Mouse (Mus musculus): Measurements from ENCODE around the gene Colgalt1.
A peak's percentile ranks its signal among the peaks of the same experiment; 100 is the strongest.

Colgalt1 gene

DNA sequence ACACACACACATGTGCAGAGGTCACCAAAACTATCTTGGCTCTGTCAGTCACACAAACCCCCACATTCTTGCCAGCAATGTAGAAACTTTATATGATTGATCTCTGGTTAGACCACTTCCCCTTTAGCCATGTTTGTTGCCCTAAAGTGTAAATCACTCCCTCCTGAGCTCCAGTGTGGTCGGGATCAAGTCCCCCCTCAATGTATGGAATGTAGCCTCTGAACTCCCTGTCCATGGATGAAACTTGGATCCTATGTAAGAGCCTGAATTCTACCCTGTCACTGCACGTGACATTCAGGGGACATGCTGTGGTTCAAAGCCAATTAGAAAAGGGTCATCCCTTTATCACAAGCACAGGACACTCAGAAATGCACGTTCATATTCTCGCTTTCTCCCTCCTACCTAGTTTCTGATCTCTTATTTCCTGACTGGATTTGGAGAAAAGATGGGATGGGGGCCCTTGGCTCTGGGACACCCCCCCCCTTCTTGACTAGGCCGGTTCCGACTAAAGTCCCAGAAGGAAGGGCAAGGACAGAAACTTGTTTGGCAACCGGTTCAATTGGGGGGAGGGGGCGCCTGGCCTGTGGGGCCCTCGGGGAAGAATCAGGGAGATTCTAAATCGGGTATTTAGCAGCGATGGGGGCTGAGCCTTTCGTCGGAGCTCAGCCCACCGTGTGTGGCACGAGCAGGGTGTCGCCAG, 17.7 kb downstream of the Colgalt1 start:
- peak; percentile 34 for DNase-seq (ENCODE audit: low read depth)

DNA sequence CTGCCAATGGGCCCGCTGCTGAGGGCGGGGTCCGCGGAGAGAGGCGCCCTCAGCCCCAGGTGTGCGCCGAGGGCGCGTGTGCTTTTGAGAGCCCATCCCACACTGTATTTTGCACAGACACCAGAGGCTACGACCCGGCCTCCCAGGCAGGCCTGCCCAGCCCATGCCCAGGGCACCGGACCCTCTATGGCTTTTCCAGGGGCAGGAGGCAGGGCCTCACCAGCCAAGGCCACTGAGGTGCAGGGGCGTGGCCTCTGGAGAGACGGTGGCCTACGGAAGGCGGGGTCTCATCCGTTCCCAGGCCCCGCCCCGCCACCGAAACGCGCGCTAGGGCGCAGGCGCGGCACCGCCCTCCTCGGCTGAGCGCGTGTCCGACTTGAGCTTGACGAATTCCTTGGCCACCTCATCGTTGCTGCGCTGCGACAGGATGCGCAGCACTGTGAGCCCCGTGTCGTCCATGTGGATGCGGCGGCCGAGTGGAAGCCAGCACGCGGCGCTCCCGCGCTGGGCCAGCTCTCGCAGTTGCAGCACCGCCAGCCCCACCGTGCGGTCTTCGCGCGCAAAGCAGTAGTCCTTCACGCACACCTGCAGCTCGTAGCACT, 18.4 kb downstream of the Colgalt1 start:
- peak; percentile 96 for DNase-seq (ENCODE audit: low read depth)

DNA sequence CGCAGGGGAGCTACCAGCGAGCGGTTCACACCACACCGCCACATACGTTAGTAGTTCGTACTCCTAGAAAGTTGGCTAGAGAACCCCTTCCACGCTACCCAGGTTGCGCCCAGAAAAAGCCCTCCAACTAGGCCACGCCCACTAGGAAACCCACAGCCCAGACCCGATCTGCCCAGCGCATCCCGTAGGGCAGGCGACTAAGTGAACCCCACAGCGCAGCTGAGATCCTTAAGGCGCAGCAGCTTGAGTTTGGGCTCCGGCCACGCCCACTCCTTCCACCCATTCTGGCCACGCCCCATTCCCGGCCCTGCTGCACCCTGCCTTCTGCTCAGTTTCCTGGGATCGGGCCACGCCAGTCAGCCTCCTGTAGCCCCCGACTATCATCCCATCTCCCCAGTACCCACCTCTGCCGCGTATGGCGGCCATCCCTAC, 19.0 kb downstream of the Colgalt1 start:
- no peak for DNase-seq (ENCODE audit: low read depth)

DNA sequence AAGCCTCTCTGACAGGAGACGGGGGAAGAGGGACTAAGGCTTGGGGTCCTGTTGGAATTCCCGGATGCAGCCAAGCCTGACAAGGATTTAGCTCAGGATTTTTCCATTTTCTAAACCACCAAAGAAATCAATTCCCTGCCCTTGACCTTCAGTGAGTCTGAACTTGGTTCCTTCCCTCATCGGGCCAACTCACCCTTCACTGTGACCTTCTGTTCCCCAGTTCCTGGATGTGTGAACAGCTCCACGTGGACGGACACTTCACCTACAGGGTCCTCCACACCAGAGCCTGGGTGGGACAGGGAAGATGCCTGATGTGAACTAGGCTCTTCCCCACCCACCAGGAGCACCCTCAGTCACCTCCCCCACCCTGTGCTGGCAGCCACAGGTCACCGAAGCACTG, 20.0 kb downstream of the Colgalt1 start:
- peak; percentile 28 for DNase-seq (ENCODE audit: low read depth)

DNA sequence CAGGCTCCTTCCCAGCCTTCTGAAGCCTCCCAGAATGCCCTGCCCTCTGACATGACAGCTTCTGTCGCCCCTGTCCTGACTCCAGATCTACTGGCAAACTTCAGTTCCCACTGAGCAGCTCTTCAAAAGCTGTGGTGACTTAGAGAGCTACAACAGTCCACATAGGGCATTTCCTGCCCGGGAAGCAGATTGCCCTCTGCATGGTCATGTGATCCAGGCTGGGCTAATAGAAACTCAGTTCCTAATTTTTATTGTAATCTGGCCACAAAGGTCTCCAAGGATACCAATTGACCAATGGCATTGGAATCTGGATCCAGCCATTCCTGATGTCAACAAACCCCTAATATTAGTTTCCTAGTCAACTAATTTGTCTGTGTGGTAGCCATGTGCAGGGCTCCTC, 21.1 kb downstream of the Colgalt1 start:
- DNase-seq (ENCODE audit: low read depth) = peak; percentile 23

DNA sequence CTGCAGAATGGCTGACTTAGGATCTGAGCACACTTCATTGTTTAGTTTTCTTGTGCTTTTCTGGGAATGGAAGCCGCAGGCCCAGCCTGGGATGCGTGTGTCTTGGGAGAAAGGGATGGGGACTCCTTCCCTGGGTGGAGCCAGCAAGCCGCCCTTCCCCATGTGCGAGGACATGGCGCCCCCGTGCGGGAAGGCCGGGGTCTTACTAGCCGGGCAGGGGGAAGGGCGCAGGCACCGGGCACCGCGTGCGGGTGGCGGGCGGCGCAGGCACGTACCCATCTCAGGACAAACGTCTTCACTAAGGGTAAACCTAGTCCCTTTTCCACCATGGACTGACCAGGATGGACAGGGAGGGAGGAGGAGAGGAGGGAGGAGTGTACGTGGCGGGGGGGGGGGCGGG, 22.4 kb downstream of the Colgalt1 start:
- peak; percentile 76 for DNase-seq (ENCODE audit: low read depth)

DNA sequence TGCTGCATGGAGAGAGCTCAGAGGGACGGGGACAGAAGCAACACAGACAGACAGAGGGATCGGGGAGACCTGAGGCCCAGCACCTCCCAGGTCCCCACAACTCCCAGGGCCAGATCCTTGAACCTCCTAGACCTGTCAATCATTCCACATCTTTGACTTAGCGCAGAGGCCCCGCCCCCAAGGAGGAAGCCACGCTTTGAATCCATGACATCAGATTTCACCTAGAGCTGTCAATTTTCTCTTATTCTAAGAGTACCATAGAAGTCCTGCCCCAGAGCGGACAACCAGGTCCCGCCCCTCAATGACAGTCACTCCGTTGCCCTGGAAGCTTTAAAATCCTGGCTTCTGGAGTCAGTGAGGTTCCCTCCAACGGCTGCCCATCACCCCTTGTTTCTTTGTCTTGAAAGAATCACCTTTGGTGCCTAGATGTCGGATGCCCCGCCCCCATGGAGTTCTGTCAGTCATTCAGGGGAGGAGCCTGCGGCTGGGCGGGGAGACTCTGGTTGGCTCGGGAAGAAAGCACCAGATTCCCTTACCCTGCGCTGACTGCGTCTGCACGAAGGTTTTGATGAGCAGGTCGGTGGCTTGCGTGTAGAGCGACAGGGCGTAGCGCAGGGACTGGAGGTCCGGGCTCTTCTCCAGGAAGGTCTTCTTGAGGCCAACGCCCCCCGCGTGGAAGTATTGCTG, 23.3 kb downstream of the Colgalt1 start:
- DNase-seq (ENCODE audit: low read depth) = peak; percentile 87

DNA sequence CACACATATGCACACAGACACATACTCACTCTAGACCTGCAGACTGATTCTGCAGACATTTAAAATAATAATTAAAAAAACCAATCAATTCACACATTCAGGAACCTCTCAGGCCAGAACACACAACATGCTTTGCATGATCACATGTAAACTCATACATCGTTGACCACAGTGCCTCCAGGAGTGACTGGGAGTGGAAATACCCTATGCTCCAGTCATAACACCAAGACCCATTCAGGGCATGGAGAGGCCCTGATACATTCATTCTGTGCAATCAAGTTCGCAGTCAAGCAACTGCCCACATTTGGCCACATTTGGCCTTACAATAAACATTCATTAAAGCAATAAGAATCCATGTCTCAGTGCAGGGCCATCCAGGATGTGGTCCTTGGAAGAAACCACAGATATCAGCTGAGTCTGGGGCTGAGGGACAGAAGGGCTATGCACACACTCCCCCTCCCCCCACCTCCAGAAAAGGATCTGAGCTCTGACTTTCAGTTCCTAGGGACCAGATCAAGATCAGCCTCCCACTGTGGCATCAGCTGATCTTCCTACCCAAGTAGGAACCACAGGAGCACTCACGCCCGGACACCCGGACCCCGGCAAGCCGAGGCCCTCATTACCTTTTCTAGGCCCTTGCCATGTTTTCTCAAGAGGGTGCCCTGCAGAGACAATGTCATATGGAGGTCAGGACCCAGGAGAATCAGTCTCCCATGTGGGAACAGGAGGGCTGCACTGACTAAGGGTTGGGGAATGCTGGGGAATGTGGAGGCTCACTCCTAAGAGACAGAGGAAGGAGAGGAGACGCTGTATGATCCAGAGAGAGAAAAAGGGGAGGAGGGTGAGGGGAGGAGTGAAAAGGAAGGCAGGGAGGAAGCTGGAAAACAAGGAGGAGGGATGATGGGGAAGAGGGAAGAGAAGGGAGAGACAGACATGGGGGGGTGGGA, 26.6 kb downstream of the Colgalt1 start:
- DNase-seq (ENCODE audit: low read depth) = no peak

DNA sequence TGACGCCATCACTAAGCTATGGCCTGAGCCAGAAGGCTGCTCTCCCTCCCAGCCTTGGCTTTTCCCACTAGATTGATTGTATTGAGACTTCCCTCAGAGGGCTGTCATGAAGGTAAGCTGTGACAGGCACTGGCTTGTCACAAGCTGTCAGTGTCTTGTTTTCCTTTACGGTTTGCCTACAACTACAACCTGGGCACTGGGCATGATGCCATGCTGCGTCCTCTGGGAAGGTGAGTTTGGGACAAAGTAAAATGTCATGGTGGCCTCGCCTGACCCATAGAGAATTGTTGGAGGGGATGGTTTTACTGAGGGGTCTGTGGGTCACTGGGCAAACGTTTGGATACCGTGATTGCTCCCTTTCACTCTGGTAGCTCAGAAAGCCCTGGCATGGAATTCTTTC, 27.5 kb downstream of the Colgalt1 start:
- DNase-seq (ENCODE audit: low read depth) = no peak

DNA sequence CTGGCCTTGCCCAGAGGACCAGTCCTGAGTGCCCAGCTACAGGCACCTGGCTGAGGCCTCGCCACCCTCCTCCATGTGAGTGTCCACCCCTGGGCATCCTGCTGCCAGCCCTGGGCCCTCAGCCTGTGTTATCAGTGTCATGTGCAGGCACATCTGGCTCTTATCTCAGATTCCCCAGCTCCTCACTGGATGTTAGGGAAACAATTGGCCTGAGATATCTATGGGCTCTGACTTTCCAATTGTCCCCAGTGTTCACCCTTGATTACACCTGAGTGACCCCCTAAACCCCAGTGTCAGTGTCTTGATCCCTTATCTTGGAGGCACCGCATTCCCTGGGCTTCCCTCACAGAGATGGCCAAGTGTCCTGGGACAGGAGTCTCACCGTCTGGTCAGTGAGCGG, 28.5 kb downstream of the Colgalt1 start:
- no peak for DNase-seq (ENCODE audit: low read depth)

DNA sequence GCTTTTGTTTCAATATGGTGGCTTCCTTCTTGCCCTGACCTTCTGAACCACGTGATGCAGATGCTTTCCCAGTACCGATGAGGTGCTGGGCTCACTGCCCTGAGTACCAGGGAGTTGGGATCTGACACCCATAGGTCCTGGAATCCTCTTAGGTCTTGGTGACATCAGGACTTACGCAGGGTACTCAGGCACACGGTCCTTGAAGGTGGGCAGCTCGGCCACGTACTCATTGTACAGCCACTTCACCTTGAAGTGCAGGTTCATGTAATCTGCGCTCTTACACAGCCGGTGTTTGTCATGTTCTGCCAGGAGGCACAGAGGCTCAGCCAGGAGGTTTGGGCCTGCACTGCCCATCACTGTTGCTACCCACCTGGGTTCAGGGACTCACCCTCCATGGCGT, 34.7 kb downstream of the Colgalt1 start:
- no peak for DNase-seq (ENCODE audit: low read depth)

DNA sequence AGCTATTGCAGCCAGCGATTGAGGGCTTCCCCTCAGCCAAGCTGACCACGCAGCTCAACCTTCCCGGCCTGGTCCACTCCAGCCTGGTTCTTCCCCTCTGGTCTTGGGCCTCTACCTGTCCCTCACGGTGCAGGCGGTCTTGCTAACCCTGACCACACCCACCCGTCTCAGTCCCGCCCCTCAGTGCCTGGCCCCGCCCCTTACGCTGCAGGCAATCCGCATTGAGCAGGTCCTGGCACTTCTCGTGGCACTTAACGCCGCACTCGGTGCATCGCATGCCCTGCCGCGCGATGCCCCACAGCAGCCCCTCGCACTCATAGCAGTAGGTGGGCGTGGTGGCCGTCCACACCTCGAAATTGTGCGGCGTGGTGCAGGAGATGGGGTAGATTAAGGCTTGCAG, 43.8 kb downstream of the Colgalt1 start:
- peak; percentile 54 for DNase-seq (ENCODE audit: low read depth)

DNA sequence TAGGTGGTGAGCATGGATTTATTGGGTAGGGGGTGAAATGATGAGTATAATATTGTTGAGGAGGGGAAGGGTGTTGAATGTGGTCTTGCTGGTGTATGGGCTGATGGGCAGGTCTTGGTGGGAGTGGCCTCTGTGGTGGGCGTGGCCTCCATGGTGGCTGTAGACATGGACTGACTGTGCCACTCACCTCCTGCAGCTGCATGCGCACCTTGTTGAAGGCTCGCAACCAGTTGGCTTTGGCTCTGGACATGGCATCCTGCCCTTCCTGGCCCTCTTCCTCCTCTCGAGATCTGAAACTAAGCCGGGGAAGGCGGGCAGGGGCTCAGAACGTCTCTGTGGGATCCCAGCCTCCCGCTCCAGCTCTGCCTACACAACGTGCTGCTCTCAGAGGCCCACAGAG, 47.0 kb downstream of the Colgalt1 start:
- DNase-seq (ENCODE audit: low read depth) = no peak

DNA sequence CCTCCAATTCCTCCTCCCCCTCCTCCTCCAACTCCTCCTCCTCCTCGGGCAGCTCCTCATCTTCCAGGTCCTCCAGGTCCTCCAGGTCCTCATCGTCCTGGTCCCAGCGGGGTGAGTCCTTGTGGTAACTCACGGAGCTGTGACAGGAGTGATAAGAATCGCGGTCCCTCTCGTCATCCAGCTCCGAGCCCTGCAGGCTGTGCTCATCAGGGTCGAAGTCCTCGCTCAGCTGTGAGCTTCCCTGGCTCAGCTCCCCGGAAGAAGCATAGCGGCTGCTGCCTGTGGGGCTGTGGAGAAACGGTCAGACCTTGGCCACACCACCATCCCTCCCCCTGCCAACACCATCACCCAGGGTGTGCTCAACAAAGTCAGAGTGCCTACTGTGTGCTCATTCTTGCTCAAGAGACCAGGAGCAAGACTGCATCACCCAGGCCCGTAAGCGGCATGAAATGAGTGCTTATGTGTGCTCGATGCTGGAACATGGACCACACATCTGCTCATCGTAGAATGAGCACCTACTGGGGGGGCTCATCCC, 47.8 kb downstream of the Colgalt1 start:
- DNase-seq (ENCODE audit: low read depth) = no peak

DNA sequence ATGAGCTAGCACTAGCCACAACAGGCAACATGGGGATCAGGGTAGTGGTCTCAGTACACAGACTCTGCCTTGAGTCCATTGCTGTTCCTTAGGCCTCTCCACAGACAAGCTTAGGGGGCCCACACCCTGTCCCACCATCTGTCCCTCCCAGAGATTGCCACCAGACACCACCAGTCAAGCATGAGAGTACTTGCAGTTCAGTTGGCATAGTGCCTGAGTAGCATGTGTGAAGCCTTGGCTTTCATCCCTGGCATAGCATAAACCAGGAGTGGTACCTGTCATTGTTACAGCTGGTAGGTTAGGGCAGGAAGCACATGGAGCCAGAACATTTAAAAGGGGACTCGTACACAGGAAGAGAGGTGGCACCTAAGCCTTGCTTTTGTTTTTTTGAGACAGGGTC, 49.0 kb downstream of the Colgalt1 start:
- no peak for DNase-seq (ENCODE audit: low read depth)

DNA sequence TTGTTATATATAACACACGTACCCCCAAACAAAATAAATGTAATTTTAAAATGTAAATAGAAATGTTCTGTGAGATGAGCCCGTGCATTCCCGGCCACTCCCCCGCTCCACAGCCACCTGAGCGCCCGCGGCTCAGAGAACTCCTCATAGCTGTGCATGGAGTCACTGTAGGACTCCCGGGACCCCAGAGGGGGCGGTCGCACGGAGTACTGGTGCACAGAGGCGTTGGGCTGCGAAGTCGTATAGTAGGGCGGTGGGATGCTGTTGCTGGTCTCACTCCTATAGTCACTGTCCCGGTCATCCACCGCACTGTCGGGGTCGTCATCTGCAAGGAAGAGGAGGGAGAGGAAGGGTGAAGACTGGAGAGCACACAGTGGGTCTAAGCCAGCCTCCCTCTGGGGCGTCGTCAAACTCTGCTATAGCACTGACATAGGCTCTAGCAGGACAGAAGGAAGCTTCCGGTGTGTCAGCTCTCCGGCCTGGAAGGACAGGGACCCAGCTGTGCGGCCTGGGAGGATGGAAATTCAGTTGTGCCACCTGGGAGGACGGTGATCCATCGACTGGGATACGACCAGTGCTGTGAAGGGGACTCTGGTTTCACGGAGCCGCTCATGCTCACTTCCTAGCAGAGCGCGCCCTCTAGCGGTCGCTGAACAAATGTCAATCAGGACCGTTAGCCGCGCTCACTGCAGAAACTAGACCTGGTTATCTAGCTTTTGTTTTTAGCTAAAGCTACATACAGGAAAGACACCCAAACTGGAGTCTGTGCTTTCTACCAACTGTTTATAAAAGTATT, 49.7 kb downstream of the Colgalt1 start:
- peak; percentile 93 for DNase-seq (ENCODE audit: low read depth)

DNA sequence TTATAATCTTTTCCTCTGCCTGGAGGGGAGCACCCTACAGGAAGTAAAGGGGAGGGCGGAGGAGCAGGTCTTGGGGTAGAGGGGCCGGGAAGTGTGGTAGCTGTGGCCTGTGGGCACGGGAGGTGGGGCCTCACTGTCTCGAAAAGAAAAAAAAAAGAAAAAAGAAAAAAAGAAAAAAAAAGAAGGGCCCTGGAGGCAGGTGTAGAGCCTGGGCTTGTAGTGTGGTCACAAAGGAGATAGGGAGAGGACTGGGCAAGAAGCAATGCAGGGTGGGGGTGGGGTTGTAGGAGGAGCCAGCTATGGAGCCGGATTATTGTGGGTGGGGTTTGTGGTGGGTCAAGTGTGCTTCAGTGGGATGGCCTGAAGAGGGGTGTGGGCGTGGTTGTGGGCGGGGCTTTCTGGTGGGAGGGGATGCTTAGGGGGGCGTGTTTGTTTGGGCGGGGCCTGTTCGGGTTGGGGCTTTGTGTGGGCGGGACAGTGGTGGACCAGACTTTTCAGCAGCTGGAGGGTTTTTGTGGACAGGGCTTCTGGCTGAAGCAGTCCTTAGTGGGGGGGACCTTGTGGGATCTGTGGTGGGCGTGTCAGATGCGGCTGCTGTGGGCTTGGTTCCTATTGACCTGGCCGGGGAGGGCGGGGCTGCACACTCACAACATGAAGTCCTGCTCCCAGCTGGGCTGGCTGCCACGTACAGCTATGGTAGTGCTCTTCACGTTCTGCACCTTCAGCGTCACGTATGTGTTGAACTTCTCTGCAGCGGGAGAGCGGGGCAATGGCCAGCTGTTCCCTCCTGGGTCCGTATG, 54.7 kb downstream of the Colgalt1 start:
- DNase-seq (ENCODE audit: low read depth) = peak; percentile 70

DNA sequence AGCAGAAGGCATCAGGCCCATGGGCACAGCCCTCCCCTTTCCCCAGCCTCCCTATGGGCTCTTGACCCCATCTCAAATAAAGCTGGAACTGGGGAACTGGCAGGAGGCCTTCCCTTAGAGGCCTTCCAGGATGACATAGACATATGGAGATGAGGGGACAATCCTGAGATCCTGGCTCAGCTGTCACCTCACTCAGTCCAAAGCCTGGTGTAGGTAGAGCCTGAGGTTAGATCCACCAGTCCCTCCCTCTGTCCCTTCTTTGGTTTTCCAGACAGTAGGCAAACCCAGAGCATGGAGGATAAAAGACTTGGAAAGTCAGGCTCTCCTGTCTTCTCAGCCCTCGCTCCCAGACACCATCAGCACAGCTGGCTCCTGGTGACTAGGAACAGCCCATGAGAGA, 56.1 kb downstream of the Colgalt1 start:
- DNase-seq (ENCODE audit: low read depth) = no peak

DNA sequence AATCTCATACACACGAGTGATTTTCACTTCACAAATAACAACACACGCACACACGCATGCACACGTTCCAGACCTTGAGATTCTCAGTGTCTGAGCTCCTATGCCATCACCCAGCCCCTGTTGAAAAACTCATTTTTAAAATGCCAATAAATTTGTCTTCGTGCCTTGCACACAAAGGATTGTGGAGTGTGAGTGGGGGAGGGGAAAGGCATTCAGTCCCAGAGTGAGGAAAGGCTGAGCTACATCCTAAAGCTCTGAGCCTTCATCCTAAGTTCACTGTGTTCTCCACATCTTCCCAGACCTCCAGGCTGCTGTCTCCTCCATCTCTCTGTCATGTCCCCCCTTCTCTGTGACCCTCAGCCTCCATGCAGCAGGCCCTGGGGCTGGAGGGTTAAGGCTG, 56.5 kb downstream of the Colgalt1 start:
- no peak for DNase-seq (ENCODE audit: low read depth)

DNA sequence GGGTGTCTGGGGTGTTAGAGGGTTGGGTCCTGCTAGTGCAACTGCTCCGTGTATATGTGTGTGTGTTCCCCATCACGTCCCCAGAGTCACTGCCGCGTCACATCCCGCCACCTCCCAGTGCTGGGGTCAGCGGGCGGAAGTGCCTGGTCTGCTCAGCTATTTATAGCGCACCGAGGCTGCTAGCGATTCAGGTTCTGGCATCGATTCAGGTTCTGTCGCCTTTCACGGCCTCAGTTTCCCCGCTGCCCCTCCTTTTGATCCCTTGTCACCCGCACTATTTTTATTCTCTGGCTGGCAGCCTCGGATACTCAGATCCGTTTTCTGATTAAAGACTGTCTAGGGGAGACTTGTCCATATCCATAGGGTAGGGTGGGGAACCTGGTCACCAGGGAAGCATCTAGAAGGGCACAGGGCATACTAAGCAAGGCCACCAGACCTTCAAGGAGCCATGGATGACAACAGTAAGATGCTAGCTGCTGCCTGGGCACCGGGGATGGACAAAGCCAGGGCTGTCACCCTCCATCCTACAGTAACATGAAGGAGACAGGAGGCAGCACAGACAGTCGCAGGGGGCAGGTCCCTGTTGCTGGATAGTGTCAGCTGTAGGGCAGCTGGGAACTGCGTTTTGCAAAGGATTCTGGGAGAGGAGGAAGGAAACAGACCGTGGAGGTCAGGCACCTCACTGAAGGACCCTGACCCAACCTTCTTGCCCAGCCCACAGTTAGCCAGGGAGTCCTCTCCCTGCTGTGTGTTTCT, 57.6 kb downstream of the Colgalt1 start:
- DNase-seq (ENCODE audit: low read depth) = peak; percentile 73

Data from naive thymus-derived CD4-positive, alpha-beta T cell, adult 2 months (primary cell).